Mouse (Mus musculus) lung, adult 2 months (tissue): Measurements from ENCODE around the gene Gm10837.
"Not testable (repeated sequence)": the region's sequence is repeated elsewhere in the genome, so short reads cannot be mapped to it uniquely, and the experiment has no call there.

ENCODE experiments used
- CTCF ChIP-seq: fragments of 200-500 bp; IDR thresholded peaks from 2 replicates; pipeline ENCODE4 v1.5.1; 2011; ENCODE audit warnings: mild to moderate bottlenecking, low read length, control low read depth; ENCODE audit not compliant: insufficient read depth
- POLR2A ChIP-seq: fragments of 200-500 bp; IDR thresholded peaks from 2 replicates; pipeline ENCODE4 v1.6.1; 2011; ENCODE audit warnings: low read depth, mild to moderate bottlenecking, control low read depth, low read length, borderline replicate concordance; ENCODE audit errors: extremely low read depth

DNA sequence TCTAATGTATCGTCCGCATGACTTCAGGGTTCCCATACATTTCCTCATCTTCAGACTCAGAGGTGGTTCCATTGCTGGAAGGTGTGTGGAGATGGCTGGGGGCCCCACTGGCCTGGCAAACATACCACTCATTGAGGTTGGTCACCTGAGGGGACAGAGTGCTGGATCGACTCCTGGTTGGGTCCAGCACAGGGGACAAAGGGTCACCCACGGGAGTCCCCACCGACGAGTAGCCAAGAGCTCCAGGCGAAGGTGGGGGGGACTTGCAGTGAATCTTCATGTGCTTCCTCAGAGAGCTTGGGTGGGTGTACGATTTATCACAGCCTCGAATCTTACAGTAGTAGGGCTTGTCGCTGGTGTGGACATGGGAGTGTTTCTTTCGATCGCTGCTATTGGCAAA is 31.1 kb upstream of the Gm10837 start:
- not testable (repeated sequence) for TF ChIP-seq POLR2A, CTCF
